Mouse (Mus musculus) kidney, adult 2 months (tissue): ENCODE measurements around the gene Ppara.

ENCODE experiments used
- CTCF ChIP-seq: fragments of 200-500 bp; conservative IDR thresholded peaks from 2 replicates; pipeline ENCODE4 v1.5.1; 2011; ENCODE audit warnings: low read depth, mild to moderate bottlenecking, control low read depth, low read length, moderate library complexity, mixed read lengths; ENCODE audit not compliant: insufficient read depth, insufficient read length
- POLR2A ChIP-seq: fragments of 200-500 bp; IDR thresholded peaks from one replicate; pipeline ENCODE4 v1.6.1; 2011; ENCODE audit warnings: low read depth, low read length, control low read depth

DNA sequence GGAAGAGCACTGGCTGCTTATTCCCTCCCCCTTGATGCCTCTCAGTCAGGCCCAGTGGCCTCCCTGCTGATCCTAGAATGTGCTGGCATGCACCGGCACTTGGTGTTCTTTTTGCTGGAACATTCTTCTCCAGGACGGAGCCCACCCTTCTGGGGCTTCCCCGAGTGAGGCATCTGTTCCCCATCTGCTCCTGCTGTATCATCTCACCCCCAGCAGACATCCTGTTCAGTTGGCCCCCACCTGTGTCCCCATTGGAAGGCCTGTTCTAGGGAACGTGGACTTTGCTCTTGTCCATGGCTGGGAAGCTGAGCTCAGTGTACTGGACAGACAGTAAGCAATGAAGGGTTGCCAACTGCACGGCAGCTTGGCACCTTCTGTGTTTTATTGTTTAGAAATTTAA lies 42.0 kb downstream of the Ppara start:
- TF ChIP-seq CTCF (no peak), POLR2A (no peak)
